Mouse (Mus musculus) right cerebral cortex, postnatal 14 days (tissue): ENCODE measurements at regions not wholly inside any gene's neighbourhood (a gene's known extent, or its start where the extent isn't known, plus 50 kb on each side); places are given as distances from the start of the nearest gene placed in this dataset.
A peak's percentile ranks its signal among the peaks of the same experiment; 100 is the strongest.

Source experiments
- DNase-seq: peaks from one replicate; pipeline ENCODE4 v3.0.0; 2022

DNA sequence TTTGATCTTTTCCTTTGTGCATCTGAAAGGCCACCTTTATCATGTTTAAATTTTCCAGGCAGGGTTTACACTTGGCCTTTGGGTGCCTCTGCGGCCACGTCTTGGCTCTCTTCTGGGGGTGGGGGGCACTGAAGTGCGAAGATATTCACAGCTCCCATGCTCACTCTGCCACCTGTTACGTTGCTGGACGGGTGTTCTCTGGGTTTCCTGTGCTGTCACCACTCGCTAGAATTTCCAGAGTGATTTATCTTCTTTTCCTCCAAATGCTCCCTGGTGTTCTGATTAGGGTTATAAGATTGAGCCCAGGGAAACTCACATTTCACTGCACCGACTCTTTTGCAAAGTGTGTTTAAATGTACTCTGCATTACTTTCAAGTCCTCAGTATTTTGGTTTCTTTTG is 404.8 kb upstream of the Mki67 start:
- DNase-seq: no peak

DNA sequence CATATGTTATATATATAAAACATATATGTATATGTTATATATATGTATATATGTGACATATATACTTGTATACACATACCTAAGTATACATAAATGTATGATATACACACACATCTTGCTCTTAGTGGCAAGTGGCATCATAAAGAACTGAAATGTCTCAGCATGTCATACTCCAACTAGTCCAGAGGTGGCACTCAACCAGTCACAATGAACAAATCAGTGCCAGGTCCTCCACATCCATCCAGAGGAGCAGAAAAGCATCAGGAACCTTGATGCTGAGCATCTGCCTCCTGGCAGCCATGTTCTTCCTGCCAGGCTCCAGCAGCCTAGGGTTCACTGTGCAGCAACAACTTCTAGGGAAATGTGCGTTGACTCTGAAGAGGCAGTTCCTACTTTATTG is 405.2 kb upstream of the Mki67 start:
- DNase-seq: no peak

DNA sequence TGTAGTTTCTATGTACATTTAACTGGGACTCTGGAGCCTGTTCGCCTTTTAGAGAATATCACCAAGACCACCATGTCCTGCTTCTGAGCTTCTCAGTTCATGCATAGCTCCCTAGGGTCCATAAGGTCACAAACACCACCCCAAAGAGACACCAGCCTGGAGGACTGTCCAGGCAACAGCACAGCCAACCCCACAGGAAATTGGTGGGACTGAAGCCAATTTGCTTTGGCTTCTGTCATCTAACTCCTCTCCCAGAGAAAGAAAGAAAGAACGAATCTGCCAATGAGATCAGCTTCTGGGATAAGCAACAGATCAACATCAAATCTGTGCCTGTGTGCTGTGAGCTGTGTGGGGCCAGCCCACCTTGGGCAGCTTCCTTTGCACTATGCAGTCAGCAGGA is 408.6 kb upstream of the Mki67 start:
- no peak for DNase-seq

DNA sequence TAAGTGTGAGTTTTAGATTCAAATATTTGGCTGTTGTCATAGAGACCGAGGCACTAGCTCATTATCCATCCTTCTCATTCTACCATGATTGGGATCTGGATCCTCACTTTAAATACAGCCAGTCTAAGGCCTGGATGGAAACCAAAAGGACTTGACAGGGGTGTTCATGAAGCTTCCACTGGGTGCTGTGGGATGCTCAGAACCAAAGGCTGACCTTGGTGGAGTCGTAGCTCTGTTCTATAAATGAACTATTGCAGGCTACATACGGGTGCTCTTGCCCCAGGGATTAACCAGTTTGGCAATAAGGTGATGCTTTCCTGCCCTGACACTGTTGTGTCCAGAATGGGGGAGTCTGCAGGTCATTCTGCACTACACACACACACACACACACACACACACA is 410.2 kb upstream of the Mki67 start:
- no peak for DNase-seq

DNA sequence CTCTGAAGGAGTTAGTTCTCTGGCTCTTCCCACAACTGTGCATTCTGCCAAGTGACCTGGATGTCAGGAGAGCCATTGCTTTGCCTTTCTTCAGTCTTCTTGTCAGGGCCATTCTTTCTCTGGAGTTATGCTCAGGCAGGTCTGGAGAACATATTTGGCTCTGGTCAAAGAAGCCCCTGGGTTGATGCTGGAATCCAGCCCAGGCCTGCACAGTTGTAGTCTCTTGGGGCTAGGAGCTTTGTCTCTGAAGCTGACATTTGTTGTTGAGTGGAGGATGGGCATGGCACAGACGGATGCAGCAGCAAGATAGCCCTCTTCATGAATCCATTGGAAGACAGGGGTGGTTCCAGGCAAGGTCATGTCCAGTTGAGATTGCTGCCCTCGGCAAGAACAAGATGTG is 411.4 kb upstream of the Mki67 start:
- DNase-seq: no peak

DNA sequence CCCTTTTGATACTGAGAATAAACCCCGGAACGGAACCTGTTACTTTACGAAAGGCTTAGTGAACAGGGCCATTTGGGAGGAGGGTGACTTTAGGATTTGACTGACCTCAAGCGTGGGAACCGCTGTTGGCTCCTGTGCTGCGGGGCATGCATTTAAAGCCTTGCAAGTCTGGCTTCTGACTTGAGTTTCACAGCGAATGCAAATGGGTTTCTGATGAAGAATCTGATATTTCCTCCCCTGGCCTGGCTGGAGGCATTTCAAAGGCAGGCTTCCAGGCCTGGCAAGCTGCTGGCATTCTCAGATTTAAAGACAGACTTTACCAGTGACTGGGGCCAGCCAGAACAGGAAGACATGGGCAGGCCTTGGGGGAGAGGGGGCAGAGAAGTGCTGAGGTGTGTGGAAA is 413.6 kb upstream of the Mki67 start:
- DNase-seq: no peak

DNA sequence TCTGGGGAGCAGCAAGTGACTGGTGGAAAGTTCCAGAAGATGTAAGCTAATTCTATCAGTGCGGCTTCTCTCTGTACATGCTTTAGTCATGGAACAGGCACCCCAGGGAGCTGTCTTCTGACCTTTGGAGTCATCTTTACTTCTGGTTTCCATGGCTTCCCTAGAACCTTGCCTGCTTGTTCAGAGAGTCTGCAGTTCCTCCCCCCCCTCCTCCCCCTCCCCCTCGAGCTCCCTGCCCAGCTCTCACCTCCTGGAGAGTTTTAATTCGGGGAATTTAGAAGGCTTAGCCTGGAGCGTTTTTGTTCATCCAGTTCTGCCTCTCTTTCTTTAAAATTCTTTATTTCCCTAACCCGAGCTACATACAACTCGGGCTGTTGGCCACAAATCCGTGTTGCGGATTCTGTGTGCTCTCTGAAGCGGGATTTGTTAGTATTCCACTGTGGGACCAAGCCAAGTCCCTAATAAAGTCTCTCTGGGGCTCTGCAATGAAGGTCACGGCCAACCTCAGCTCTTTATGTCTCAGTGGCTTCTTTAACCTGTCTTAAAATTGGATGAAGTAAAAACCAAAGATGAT is 414.6 kb upstream of the Mki67 start:
- no peak for DNase-seq

DNA sequence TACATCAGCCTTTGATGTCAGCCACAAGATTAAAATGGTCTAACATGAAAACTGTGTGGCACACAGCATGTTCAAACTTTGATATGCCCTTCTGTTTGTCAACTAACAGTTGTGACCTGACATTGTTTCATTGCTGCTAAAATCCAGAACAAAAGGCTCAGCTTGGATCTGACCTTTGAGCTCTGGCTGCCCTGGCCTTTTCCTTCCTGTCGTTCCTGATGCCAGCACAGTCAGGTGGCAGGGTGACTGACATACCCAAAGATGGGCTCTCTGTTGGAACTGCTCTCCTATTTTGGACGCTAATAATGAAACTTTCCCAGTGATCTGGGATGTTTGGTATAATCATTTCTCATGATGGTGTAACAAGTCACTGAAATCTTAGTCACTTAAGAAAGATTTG is 416.8 kb upstream of the Mki67 start:
- DNase-seq: no peak

DNA sequence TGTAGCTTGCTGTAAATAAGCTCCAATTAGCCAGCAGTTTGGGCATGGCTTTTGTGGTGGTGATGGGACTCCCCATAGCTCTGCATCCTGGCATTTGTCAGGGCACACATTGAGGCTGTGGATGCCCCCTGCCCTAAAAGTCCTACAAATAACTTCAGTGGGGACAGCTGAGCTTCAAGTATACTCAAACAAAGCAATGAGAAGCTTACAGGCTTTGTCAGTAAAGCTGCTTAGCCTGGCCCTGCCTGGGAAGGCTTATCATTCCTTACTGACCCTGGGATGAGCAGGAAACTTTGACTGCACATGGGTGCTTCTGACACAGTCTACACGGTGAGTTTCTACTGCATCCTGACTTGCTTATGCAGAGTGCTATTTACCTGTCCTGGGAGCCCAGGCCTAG is 420.5 kb upstream of the Mki67 start:
- DNase-seq: no peak

DNA sequence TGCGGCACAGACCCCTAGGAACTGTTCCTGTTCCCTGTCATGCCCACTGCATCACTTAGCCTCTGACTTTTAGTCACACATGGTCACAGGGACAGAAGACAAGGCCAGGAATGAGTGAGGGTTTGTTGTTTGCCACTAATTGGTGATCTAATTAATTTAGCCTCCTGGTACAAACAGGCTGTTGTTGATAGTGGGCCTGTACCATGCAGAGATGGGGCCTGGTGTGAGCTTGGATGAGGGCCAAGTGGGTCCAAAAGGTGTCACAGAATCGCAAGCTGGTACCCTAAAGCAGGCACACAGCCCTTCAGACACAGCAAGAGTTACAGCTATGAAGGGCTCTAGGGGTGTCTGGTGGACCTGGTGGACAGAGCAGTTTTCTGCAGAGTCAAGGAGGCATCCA is 421.2 kb upstream of the Mki67 start:
- DNase-seq: no peak

DNA sequence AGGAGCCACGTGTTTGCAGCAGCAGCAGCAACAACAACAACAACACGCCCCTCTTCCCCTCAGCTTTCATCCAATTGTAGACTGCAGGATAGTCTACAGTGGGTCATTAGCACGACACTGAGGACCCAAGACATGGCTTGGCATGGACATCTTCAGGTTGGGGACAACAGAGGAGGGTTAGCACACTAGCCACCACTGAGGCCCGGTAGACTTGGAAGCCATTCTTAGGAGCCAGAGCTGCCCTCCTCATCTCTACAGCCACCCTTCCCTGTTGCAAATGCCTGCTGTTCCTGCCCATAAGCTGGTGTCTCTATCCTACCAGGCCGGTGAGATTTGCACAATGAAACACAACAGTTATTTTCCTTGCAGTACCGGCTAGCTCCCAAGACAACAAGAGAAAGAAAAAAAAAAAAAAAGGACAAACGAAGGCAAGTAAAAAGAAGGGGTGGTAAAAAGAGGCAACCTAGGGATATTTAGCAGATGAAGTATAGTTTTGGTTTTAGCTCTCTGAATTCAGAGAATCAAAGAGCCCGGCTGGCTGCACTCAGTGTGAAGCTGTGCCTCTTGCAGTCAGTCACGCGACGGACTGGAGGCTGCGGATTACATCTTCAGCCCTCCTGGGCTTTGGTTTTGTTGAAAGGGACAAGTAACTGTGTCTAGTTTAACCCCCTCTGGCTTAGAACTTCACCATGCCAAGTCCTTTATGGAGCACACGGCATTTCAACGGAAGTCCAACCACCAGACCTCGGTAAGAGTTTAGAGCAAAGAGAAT is 421.9 kb upstream of the Mki67 start:
- DNase-seq: no peak

DNA sequence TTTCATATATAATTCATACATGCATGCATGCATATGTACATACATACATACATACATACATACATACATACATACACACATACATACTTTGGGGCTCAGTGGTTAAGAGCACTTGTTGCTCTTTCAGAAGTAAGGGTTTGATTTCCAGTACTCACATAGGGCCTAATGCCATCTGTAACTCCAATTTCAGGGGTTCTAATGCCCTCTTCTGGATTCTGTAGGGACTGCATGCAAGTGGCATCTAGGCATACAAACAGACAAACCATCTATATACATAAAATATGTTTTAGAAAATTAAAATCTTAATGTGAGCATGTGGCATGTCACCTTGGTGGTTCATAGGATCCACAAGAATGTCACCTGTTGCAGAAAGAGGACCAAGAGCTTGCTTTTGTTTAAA is 426.7 kb upstream of the Mki67 start:
- no peak for DNase-seq

DNA sequence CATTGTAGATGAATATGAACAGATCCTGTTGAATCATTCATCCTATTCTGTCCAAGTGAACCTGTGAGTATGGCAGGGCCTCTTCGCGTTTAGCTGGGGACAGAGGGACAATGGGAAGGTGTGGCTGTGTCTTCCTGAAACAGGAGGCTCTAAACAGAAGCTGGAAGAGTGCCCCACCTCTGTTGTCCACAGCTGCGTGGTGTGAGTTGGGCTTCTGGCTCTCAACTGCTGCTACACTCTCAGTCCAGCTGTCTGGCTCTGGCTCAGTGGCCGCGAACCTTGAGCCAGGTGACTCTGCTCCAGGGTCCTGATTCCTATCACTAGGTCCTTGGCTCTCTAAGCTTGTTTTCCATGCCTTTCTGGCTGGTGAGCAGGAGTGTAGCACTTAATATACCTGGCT is 434.0 kb upstream of the Mki67 start:
- DNase-seq: no peak

DNA sequence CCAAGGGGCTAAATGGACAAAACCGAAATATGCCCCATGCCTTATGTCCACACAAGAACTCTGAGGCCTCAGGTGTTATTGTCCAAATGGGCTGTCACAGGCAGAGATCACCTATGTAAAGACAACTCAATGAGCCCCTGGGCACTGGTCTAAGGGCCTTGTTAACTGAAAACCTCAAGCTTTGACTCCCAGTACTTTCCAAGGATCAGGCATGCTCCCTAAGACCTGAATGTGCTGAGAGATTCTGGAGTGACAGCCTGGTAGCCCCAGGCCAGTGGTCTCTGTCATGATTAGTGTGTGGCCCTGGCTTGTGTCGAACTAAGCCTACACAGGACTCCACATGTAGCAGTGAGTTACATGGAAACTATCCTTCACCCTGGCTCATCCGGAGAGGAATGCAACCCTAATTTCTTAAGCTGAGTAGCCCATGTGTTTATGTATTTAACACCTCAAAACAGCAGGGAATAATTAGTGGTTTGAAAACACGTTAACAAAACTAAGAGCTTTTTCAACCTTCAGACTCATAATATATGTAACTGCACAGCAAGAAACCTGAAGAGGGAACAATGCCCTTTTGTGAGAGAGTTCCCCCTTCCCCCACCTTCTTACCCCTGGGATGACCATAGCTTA is 435.3 kb upstream of the Mki67 start:
- DNase-seq: no peak

DNA sequence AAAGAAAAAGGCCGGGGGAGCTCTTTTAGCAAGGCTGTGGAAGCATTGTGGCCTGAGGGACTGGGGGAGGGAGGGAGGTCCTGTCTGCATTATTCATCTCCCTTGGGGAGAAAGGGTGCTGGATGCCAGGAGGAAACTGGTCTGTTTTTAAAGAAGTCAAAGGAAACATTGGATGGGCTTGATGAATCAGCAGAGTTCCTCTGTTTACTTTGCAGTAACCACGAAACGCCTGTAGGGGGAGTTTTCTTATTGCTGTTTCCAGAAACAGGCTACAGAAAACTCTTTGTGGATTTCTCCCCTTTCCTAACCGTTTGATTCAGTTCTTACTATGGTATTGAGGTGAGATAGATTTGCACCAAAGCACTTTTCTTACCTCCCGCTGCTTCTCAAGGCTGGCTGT is 436.3 kb upstream of the Mki67 start:
- DNase-seq: peak; percentile 62

DNA sequence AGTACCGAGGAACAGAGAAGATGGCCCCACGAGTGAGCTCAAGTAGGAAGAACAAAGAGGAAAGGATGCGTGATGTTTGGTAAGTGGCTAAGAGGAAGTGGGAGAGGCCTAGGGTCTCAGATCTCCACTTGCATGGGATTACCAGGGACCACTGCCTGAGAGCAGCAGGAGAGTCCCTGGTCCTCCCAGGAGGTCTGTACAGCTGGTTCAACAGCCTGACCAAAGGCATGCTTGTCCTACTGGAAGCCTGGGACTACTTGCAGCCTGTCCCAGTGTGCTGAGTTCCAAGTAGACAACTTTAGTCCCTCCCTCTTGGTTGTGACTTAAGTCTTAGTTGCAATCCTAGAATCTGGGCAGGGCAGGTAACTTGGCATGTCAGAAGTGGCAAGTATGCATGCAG is 437.5 kb upstream of the Mki67 start:
- DNase-seq: no peak

DNA sequence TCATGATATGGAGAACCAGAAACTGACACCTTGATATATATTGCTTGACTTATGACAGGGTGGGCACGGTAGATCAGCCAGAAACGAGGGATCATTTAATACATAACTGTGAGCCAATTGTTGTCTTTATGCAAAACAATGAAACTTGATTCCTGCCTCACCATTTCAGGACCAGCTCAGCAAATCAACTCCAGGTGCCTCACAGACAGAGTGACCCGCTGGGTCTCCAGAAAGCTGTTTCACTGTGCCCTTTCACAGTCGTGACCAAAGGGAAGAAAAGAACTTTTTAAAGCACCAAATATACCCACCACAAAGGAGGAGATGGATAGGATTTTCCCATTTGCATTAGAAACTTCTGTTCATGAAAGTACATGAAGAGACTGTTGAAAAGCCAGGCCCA is 443.0 kb upstream of the Mki67 start:
- DNase-seq: no peak

DNA sequence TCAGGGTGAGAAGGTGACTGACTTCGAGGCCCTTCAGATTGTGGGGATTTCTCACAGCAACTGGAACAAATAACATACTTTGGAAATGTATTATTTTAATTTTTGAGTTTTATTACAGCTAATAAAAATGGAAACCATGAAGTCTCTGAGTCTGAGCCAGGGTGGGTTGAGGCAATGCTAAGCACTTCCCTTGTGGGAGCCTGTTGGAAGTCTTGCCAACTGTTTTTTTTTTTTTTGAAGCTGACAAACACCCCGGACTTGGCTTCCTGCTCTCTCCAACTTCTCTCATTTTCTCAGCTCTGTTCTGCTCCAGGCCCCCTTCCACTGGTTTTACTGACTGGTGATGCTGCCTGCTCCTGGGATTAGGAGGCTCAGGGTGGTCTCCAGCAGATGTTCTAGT is 445.4 kb upstream of the Mki67 start:
- DNase-seq: no peak

DNA sequence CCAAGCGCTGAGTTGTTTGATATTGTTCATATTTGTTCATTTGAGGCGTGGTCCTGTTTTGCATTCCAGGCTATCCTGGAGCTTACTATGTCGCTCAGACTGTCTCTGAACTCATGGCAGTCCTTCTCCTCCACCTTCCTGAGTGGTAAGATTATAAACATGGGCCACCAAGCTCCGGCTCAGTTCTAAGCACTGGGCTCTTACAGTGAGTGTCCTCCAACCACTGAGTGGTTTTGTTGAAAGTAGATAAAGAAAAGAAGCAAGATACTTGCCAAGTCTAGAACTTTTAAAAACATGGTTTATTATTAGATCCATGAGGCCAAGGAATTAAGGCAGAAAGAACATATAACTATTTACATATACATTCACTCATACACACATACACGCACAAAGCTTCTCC is 448.7 kb upstream of the Mki67 start:
- no peak for DNase-seq

DNA sequence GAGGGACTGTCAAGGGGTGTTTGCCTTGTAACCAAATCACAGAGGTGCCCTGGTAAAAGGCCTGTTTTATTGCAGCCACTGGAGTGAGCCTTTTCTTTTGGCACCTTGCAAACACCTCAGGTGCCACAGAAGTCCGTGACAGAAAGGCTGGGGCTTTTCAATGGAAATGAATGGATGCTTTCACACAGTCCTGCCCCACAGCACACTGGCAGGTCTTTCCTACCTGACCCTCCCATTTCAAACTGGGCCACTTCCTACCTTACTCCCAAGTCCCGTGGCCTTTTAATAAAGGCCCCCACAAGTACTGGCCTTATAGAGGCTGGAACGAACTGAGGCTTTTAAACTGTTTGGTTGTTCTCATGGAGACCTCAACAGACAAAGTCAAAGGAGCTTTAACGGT is 453.1 kb upstream of the Mki67 start:
- no peak for DNase-seq

DNA sequence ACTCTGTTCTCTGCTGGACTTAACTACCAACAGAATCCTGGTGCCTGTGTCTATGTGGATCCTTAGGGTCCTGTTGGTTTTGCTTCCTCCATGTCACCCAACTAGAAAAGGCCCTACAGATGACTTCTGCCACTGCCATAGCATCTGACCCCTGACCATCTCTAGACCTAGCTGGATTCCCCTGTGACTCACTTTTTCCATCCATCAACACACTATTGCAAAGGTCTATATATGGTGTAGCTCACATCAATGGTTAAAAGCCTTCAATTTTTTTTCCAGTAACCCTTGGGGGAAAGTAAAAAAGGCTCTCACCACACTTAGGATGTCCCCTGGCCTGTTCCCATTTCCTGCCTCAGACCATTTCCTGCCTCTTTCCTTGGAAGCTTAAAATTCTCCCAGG is 460.2 kb upstream of the Mki67 start:
- no peak for DNase-seq

DNA sequence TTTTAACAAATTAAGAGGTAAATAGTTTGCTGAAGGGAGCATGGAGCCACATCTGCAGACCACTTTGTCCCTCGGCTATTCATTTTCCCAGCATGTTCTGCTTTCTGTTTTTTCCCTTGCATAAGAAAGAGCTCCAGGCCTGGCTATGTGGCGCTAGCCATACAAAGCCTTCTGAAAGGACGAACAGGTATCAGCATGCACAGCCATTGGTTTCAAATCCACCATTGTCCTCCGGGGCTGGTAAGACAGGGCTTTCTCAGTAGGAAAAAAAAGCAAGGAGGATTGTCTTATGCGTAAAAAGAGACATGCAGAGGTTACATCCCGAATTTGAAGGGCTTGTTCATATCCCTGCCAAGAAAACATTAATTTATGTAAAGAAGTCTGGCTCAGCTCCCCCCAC is 464.8 kb upstream of the Mki67 start:
- no peak for DNase-seq

DNA sequence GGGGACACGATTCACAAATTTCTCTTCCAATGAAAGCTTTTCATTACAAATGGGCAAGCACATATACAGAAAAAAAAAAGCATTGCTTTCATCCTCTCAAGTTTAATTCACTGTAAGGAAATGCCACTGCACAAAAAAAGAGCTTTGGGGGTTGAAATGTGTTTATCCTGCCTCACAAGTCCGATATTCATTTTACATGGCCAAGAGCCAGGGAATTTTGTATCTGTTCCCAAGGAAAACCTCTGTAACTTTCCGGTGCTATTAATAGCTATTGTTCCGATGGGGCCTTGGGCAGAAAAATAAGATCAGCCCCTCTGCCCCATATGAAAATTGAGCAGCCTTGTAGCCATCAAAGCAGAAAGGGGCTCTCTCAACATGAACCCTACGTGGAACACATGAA is 465.9 kb upstream of the Mki67 start:
- no peak for DNase-seq

DNA sequence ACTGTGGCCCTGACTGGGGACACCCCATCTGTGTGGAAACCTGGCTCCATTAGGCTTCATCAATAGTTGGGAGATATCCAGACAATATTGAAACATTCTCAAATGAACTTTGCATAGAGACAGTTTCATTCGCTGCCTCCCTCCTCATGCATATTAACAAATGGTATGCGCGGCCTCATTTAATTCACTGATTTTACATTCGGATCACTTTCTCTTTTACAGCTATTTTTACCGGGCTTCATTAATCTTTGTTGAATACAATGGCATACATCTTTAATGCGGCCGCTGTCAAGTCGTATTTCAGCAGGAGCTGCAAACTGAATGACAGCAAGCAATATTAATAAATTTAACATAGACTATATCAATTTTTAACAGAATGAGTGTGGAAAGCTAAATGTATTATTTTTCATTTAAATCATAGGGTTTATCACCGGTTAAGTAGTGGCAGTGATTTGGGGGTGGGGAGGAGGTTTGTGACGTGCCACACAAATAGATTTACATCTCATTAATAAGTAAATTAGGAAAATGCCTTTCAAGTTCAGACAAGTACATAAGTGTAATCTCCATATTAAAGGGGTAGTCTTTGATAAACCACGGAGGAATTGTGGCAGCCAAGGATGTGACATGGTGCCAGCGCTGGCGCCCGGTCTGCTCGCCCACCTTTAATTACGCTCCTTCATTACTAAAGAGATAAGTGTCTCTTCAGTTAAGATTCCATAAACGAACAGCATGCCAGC is 480.4 kb upstream of the Mki67 start:
- no peak for DNase-seq
